Mouse (Mus musculus) hindbrain, embryonic 14.5 days (tissue): Measurements from ENCODE around the gene Tfap4. TPM values are rescaled to one million over a fixed set of nuclear protein-coding genes. Genes with fewer than 3 reads are reported as not detected.
A peak's percentile ranks its signal among the peaks of the same experiment; 100 is the strongest.

Experiments used
- ATAC-seq: fragments of 200-750 bp; cut with Nextera tagmentation; 2 replicates; pipeline ENCODE4 v1.8.0; 2017; ENCODE audit warnings: moderate number of reproducible peaks, mild to moderate bottlenecking, moderate TSS enrichment, moderate library complexity; ENCODE audit not compliant: low FRiP score
- DNase-seq: peaks from one replicate; pipeline ENCODE4 v3.0.0-alpha.2; 2015; ENCODE audit warnings: low spot score
- H3K27ac ChIP-seq: fragments of 300-500 bp; sonication (generic); 2 replicates; pipeline ENCODE4 v1.5.1; 2014; ENCODE audit warnings: mild to moderate bottlenecking, moderate library complexity
- H3K27me3 ChIP-seq: fragments of 300-500 bp; sonication (generic); 2 replicates; pipeline ENCODE4 v1.6.1; 2014; ENCODE audit warnings: mild to moderate bottlenecking, low read length, mixed read lengths; ENCODE audit not compliant: control insufficient read depth, insufficient read depth
- H3K36me3 ChIP-seq: fragments of 300-500 bp; sonication (generic); replicated peaks from 2 replicates; pipeline ENCODE4 v1.6.1; 2014; ENCODE audit not compliant: control insufficient read depth, insufficient read depth
- H3K4me1 ChIP-seq: fragments of 300-500 bp; sonication (generic); replicated peaks from 2 replicates; pipeline ENCODE4 v1.6.1; 2014; ENCODE audit warnings: antibody characterized with exemption, low read length, mixed read lengths; ENCODE audit not compliant: control insufficient read depth, insufficient read depth
- H3K4me2 ChIP-seq: fragments of 300-500 bp; sonication (generic); replicated peaks from 2 replicates; pipeline ENCODE4 v1.6.1; 2014; ENCODE audit warnings: mild to moderate bottlenecking, moderate library complexity
- H3K4me3 ChIP-seq: fragments of 300-500 bp; sonication (generic); replicated peaks from 2 replicates; pipeline ENCODE4 v1.5.1; 2014; ENCODE audit warnings: mild to moderate bottlenecking, low read length
- H3K9ac ChIP-seq: fragments of 300-500 bp; sonication (generic); 2 replicates; pipeline ENCODE4 v1.6.1; 2014
- H3K9me3 ChIP-seq: fragments of 300-500 bp; sonication (generic); 2 replicates; pipeline ENCODE4 v1.6.1; 2016; ENCODE audit warnings: low read length; ENCODE audit not compliant: control insufficient read depth
- WGBS: fragments of 180-500 bp; shearing (Covaris S2); extraction: QIAGEN DNeasy Blood & Tissue Kit; methylation state at CpG from one replicate; pipeline ENCODE4 v1.1.7; 2014; 5-methylcytosine and 5-hydroxymethylcytosine counted together
- polyA plus RNA-seq: library from polyadenylated mRNA; unstranded; fragments of >200 nt; fragmentation: Nextera tagmentation; extraction: Ambion mirVana; gene quantifications from 2 replicates; pipeline ENCODE4 v1.2.1, GENCODE M21; 2014

Gene Tfap4
- polyA plus RNA-seq, 1 experiment from 2014 or later: 8.2 TPM

GRCm38 (mm10) chr16:4602189-4602588 is 42.5 kb upstream of the Tfap4 start:
- no peaks in the 10 kb centered on the region for H3K27me3 ChIP-seq
- no peak overlapping the region for H3K4me3 ChIP-seq
- no peaks in the 10 kb centered on the region for H3K9me3 ChIP-seq
- 5% methylated on average over 3 of the region's 3 CpGs for WGBS
- no peaks in the 10 kb centered on the region for H3K36me3 ChIP-seq
- ATAC-seq (no peak), DNase-seq (no peak)
- H3K4me1 ChIP-seq: peaks cover 64% of the 10 kb centered on the region
- no peak overlapping the region for H3K9ac ChIP-seq
- H3K27ac ChIP-seq: 0 out of 2 replicates have a peak overlapping the region, but pooled peaks have one; percentile 3
- H3K4me2 ChIP-seq: no peak overlapping the region

- no peaks in the 10 kb centered on the region for H3K36me3 ChIP-seq
- H3K4me3 ChIP-seq: no peak overlapping the region
- peaks cover 65% of the 10 kb centered on the region for H3K4me1 ChIP-seq
- no peak overlapping the region for H3K9ac ChIP-seq
- no peak for ATAC-seq
- no peak overlapping the region for H3K4me2 ChIP-seq
- WGBS: 82% methylated on average over 9 of the region's 9 CpGs
- no peaks in the 10 kb centered on the region for H3K9me3 ChIP-seq
- DNase-seq: no peak
- no peaks in the 10 kb centered on the region for H3K27me3 ChIP-seq
- no peak overlapping the region for H3K27ac ChIP-seq
Observed at GRCm38 (mm10) chr16:4600701-4601310, 41.2 kb upstream of the Tfap4 start.

- ATAC-seq (no peak), DNase-seq (no peak)
- no peak overlapping the region for H3K4me2 ChIP-seq
- peaks cover 68% of the 10 kb centered on the region for H3K4me1 ChIP-seq
- no peaks in the 10 kb centered on the region for H3K9me3 ChIP-seq
- no peak overlapping the region for H3K4me3 ChIP-seq
- H3K27ac ChIP-seq: no peak overlapping the region
- H3K9ac ChIP-seq: no peak overlapping the region
- WGBS: 84% methylated on average over 3 of the region's 3 CpGs
- no peaks in the 10 kb centered on the region for H3K36me3 ChIP-seq
- no peaks in the 10 kb centered on the region for H3K27me3 ChIP-seq
Observed at GRCm38 (mm10) chr16:4599616-4600015, 40.0 kb upstream of the Tfap4 start.

- ATAC-seq: no peak
- 20% methylated on average over 6 of the region's 6 CpGs for WGBS
Observed at GRCm38 (mm10) chr16:4598891-4599543, 39.4 kb upstream of the Tfap4 start.

GRCm38 (mm10) chr16:4598041-4598440 is 38.4 kb upstream of the Tfap4 start:
- Histone ChIP-seq H3K9ac (0 out of 2 replicates have a peak overlapping the region, but pooled peaks have one; percentile 39), H3K27me3 (no peaks in the 10 kb centered on the region), H3K27ac (no peak overlapping the region), H3K4me2 (peak overlapping the region; percentile 0), H3K4me1 (peaks cover 61% of the 10 kb centered on the region), H3K9me3 (no peaks in the 10 kb centered on the region), H3K4me3 (0 out of 2 replicates have a peak overlapping the region, but pooled peaks have one; percentile 87), H3K36me3 (no peaks in the 10 kb centered on the region)
- WGBS: 63% methylated on average over 5 of the region's 5 CpGs
- ATAC-seq (no peak), DNase-seq (no peak)

More at GRCm38 (mm10) chr16:4598891-4599543, 39.4 kb upstream of the Tfap4 start:
- H3K4me2 ChIP-seq: peak overlapping the region; percentile 0; the same call in 1 of the 2 replicates
- H3K4me1 ChIP-seq: peaks cover 63% of the 10 kb centered on the region
- H3K9me3 ChIP-seq: no peaks in the 10 kb centered on the region
- no peaks in the 10 kb centered on the region for H3K36me3 ChIP-seq
- no peak overlapping the region for H3K4me3 ChIP-seq
- no peaks in the 10 kb centered on the region for H3K27me3 ChIP-seq
- 0 out of 2 replicates have a peak overlapping the region, but pooled peaks have one; percentile 52 for H3K27ac ChIP-seq
- H3K9ac ChIP-seq: no peak overlapping the region
- no peak for DNase-seq

DNA sequence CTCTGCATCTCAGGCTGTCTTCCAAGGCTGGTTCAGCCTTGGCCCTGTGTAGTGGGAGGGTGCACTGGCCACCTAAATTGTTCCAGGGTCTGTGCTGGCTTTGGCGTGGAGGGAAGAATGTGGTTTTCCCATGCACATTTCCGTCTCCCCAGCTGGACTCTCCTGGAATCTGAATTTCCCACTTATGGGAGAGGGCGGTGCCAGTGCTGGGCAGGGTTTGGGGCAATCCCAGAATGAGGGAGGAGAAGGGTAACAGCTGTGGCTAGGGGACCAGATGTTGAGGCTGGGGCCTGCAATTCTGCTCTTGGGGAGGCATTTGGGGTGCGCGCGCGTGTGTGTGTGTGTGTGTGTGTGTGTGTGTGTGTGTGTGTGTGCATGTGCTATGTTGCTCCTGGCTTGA is 37.6 kb upstream of the Tfap4 start:
- H3K36me3 ChIP-seq: no peaks in the 10 kb centered on the region
- peak overlapping the region; percentile 91 for H3K4me2 ChIP-seq
- no peak overlapping the region for H3K27ac ChIP-seq
- DNase-seq (no peak), ATAC-seq (no peak)
- H3K4me1 ChIP-seq: peaks cover 57% of the 10 kb centered on the region
- no peaks in the 10 kb centered on the region for H3K9me3 ChIP-seq
- H3K9ac ChIP-seq: peak overlapping the region; percentile 25; the same call in 1 of the 2 replicates
- H3K27me3 ChIP-seq: no peaks in the 10 kb centered on the region
- WGBS: 58% methylated on average over 7 of the region's 7 CpGs
- peak overlapping the region; percentile 87; the same call in 1 of the 2 replicates for H3K4me3 ChIP-seq

DNA sequence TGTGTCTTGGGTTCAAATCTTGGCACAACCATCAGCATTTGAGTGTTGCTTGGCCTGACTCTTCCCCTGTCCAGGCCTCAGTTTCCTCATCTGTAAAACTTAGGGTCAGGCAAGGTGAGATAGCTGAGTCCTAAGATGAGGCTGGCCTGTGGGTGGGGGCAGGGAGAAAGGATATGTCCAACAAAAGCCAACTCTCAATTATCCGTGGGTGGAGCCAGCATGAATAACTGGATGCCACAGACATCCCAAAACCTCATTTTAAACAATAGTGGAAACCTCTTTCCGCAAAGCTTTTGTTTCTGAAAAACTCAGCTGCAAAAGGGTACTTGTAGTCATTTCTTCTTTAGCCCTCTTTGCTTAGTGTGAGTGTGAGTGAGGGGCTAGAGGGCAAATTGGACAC is 37.2 kb upstream of the Tfap4 start:
- peak overlapping the region; percentile 98; the same call in 1 of the 2 replicates for H3K9ac ChIP-seq
- WGBS: 26% methylated on average over 2 of the region's 2 CpGs
- 0 out of 2 replicates have a peak overlapping the region, but pooled peaks have one; percentile 26 for H3K27ac ChIP-seq

GRCm38 (mm10) chr16:4596141-4596728 is 36.6 kb upstream of the Tfap4 start:
- Histone ChIP-seq H3K4me3 (peak overlapping the region; percentile 87), H3K27ac (peak overlapping the region; percentile 94), H3K9ac (peak overlapping the region; percentile 98), H3K27me3 (no peaks in the 10 kb centered on the region), H3K4me2 (peak overlapping the region; percentile 91), H3K4me1 (peaks cover 51% of the 10 kb centered on the region), H3K9me3 (no peaks in the 10 kb centered on the region), H3K36me3 (no peaks in the 10 kb centered on the region)
- 11% methylated on average over 3 of the region's 3 CpGs for WGBS
- DNase-seq (no peak), ATAC-seq (no peak)

More for the DNA sequence above, 37.2 kb upstream of the Tfap4 start:
- H3K4me1 ChIP-seq: peaks cover 52% of the 10 kb centered on the region
- no peaks in the 10 kb centered on the region for H3K27me3 ChIP-seq
- H3K4me2 ChIP-seq: peak overlapping the region; percentile 91
- H3K4me3 ChIP-seq: peak overlapping the region; percentile 87; the same call in 1 of the 2 replicates
- H3K36me3 ChIP-seq: no peaks in the 10 kb centered on the region
- no peaks in the 10 kb centered on the region for H3K9me3 ChIP-seq
- DNase-seq: no peak
- ATAC-seq: no peak

GRCm38 (mm10) chr16:4595527-4595963 is 35.9 kb upstream of the Tfap4 start:
- peak overlapping the region; percentile 98 for H3K9ac ChIP-seq
- DNase-seq: no peak

More at GRCm38 (mm10) chr16:4595527-4595963, 35.9 kb upstream of the Tfap4 start:
- peak overlapping the region; percentile 94 for H3K27ac ChIP-seq
- H3K9me3 ChIP-seq: no peaks in the 10 kb centered on the region
- WGBS: 2% methylated on average over 5 of the region's 5 CpGs
- peak; percentile 7; the same call in 1 of the 2 replicates for ATAC-seq
- H3K4me2 ChIP-seq: peak overlapping the region; percentile 91
- H3K4me1 ChIP-seq: peaks cover 51% of the 10 kb centered on the region
- H3K27me3 ChIP-seq: no peaks in the 10 kb centered on the region
- H3K4me3 ChIP-seq: peak overlapping the region; percentile 87
- H3K36me3 ChIP-seq: peaks cover 2% of the 10 kb centered on the region; the same call in 1 of the 2 replicates
